Mouse (Mus musculus): ENCODE results near the gene C1qbp.

DNA sequence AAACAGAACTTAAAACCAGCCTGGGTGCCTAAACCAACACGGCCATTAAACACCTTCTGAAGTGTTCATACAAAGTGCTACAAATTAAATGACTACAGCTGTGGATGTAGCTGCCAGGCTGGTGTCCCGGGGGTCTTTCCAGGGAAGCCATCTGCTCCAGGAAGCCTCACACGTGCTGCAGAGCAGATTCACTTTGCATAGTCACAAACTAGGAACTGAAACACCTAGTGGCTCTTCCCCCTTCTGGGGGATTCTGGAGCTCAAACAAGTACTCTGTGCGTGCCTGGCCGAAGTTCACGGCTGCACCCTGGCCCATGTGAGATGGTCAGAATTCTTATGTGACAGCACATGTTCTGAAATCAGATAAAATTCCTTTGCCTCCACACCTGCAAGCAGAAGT, 2.6 kb downstream of the C1qbp start:
- TF ChIP-seq CTCF (IDR thresholded peaks at IDR 0.05; ENCODE audit: insufficient read depth, low read length) (no peak), POLR2A (IDR thresholded peaks at IDR 0.05; ENCODE audit: borderline replicate concordance, extremely low read depth, low read depth, low read length) (no peak)
